Mouse (Mus musculus) embryonic facial prominence, embryonic 14.5 days (tissue): Measurements from ENCODE around the gene Gm45717. TPM values are rescaled to one million over a fixed set of nuclear protein-coding genes. Genes with fewer than 3 reads are reported as not detected.

Source experiments
- ATAC-seq: fragments of 200-750 bp; cut with Nextera tagmentation; 2 replicates; pipeline ENCODE4 v1.8.0; 2017; ENCODE audit warnings: low read depth, moderate number of reproducible peaks, moderate TSS enrichment
- DNase-seq: peaks from one replicate; pipeline ENCODE4 v3.0.0-alpha.2; 2015; ENCODE audit warnings: low spot score
- H3K27ac ChIP-seq: fragments of 300-500 bp; sonication (generic); replicated peaks from 2 replicates; pipeline ENCODE4 v1.5.1; 2014; ENCODE audit warnings: low read depth, mild to moderate bottlenecking, low read length, moderate library complexity
- H3K27me3 ChIP-seq: fragments of 300-500 bp; sonication (generic); replicated peaks from 2 replicates; pipeline ENCODE4 v1.6.1; 2014; ENCODE audit warnings: low read length; ENCODE audit not compliant: control insufficient read depth, insufficient read depth
- H3K36me3 ChIP-seq: fragments of 300-500 bp; sonication (generic); 2 replicates; pipeline ENCODE4 v1.6.1; 2014; ENCODE audit warnings: low read length, mixed read lengths; ENCODE audit not compliant: control insufficient read depth, insufficient read depth
- H3K4me1 ChIP-seq: fragments of 300-500 bp; sonication (generic); 2 replicates; pipeline ENCODE4 v1.6.1; 2014; ENCODE audit warnings: antibody characterized with exemption, low read length; ENCODE audit not compliant: control insufficient read depth, insufficient read depth
- H3K4me2 ChIP-seq: fragments of 300-500 bp; sonication (generic); 2 replicates; pipeline ENCODE4 v1.6.1; 2014; ENCODE audit warnings: low read depth, mild to moderate bottlenecking, low read length, moderate library complexity, mixed read lengths
- H3K4me3 ChIP-seq: fragments of 300-500 bp; sonication (generic); 2 replicates; pipeline ENCODE4 v1.5.1; 2014; ENCODE audit warnings: low read depth, mild to moderate bottlenecking, low read length
- H3K9ac ChIP-seq: fragments of 300-500 bp; sonication (generic); 2 replicates; pipeline ENCODE4 v1.6.1; 2014; ENCODE audit warnings: low read depth, mild to moderate bottlenecking, low read length, moderate library complexity, mixed read lengths
- H3K9me3 ChIP-seq: fragments of 300-500 bp; sonication (generic); 2 replicates; pipeline ENCODE4 v1.6.1; 2016; ENCODE audit warnings: low read length; ENCODE audit not compliant: control insufficient read depth
- WGBS: fragments of 180-500 bp; shearing (Covaris S2); extraction: QIAGEN DNeasy Blood & Tissue Kit; methylation state at CpG from one replicate; pipeline ENCODE4 v1.1.7; 2014; 5-methylcytosine and 5-hydroxymethylcytosine counted together
- polyA plus RNA-seq: library from polyadenylated mRNA; unstranded; fragments of >200 nt; fragmentation: Nextera tagmentation; extraction: Ambion mirVana; gene quantifications from 2 replicates; pipeline ENCODE4 v1.2.1, GENCODE M21; 2014

Gm45717 gene
- polyA plus RNA-seq, 1 experiment from 2014 or later = not detected

DNA sequence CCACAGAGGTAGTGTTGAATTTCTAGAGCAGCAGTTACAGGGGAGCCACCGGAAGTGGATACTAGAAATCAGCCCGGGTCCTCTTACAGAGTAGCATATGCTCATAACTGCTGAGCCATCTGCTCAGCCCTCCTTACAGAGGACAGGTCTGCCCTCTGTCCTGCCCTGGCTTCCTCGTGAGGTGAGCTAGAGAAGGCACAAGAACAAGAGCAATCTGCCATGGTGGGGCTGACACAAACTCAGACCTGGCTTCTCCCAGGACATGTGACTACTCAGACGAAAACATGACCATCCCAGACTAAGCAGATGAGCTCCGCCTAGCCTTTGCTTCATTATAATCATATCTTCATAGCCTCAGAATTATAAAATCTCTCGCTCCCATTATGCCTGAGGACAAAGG, 4.0 kb downstream of the Gm45717 start:
- WGBS = 57% methylated on average over 6 of the region's 6 CpGs
- Histone ChIP-seq H3K9me3 (no peaks in the 10 kb centered on the region), H3K9ac (no peak overlapping the region), H3K27ac (no peak overlapping the region), H3K36me3 (peaks cover 44% of the 10 kb centered on the region), H3K4me3 (no peak overlapping the region), H3K4me2 (no peak overlapping the region), H3K4me1 (peaks cover 37% of the 10 kb centered on the region), H3K27me3 (no peaks in the 10 kb centered on the region)
- DNase-seq = no peak
- ATAC-seq = no peak

DNA sequence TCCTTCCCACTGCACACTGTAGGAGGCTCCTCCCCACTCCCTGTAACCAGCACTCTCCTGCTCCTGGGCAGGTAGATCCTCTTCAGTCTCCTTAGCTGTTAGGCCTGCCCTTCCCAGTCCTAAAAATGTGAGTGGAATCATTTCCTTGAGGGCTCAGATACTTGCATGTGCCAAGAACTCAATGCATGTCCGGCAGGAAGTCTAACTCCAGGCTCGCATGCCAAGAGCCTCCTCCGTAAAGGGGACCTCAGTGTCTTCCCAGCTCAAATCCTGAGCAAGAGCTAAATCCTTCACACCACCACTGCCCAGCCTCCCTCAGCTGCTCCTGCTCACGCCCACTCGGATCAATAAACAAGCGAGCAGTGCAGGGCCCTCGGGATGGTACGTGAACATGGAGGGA, 4.7 kb downstream of the Gm45717 start:
- Histone ChIP-seq H3K36me3 (peaks cover 51% of the 10 kb centered on the region), H3K4me2 (0 out of 2 replicates have a peak overlapping the region, but pooled peaks have one; percentile 10), H3K4me3 (no peak overlapping the region), H3K9ac (no peak overlapping the region), H3K4me1 (peaks cover 31% of the 10 kb centered on the region), H3K27me3 (no peaks in the 10 kb centered on the region), H3K27ac (peak overlapping the region; percentile 39; the same call in 1 of the 2 replicates), H3K9me3 (no peaks in the 10 kb centered on the region)
- ATAC-seq = no peak
- DNase-seq = no peak
- 42% methylated on average over 8 of the region's 8 CpGs for WGBS

DNA sequence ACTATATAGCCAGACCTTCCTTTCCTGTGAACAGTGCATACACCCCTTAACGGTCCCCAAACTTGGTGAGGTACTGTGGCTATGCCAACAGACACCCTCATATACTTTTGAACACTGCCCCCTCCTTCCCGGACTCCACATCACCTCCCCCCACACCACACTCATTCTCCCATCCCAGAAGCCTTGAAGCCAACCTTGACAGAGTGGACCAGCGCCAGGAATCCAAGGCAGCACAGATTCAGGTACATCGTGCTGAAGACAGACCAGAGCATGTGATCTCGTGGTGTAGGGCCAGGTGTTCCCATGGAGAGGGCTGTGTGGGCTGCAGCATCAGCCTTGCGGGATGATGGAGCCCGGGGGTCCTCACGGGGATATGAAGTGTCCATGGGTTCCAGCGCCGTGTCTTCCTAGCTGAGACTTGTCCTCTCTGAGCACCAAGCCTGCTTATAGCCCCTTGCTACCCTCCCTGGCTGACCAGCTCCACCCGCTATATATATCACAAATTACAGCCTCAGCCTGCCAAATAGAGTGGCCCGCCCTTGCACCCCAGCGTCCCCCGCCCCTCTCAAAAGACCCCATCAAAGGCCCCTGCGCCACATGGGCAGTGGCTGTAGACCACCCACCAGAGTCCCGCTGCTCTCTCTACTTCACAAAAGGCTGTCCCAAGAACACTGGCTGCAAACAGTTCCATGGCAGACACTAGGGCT, 5.8 kb downstream of the Gm45717 start, which contains the start of gene Ifitm5:
Gene Ifitm5, minus strand, starts transcription at position 468 of the 707 bp plus-strand sequence.
- Histone ChIP-seq H3K4me3 (0 out of 2 replicates have a peak within 1 kb of the TSS, but pooled peaks have one; percentile 2), H3K27ac (peak within 1 kb of the TSS; percentile 39), H3K36me3 (peaks cover 62% of the 10 kb centered on the region), H3K4me1 (peaks cover 30% of the 10 kb centered on the region), H3K9me3 (no peaks in the 10 kb centered on the region), H3K9ac (no peak within 1 kb of the TSS; the same call in 1 of the 2 replicates), H3K4me2 (0 out of 2 replicates have a peak within 1 kb of the TSS, but pooled peaks have one; percentile 10), H3K27me3 (no peaks in the 10 kb centered on the region)
- ATAC-seq (no peak), DNase-seq (no peak)
- whole genome bisulfite sequencing = 81% methylated on average over 16 of the region's 16 CpGs

DNA sequence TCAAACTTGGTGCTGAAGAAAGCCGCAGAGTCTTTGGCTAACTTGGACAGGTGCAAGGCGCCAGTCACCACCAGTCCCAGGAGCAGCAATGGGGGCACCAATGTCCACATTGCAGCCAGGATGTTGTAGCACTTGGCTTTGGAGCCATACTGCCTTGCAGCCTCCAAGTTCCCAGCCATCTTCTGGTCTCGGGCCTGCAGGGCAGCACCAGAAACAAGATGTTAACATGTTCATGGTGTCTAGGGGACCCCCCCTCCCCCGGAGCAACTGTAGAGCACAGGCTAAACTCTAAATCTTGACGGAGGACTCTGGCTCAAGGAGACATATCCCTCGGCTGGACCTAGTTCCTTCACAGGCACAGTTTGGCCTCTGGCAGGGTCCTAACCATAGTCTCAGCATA, 6.5 kb downstream of the Gm45717 start:
- Histone ChIP-seq H3K9ac (no peak overlapping the region), H3K27me3 (no peaks in the 10 kb centered on the region), H3K9me3 (no peaks in the 10 kb centered on the region), H3K4me1 (peaks cover 27% of the 10 kb centered on the region), H3K36me3 (peaks cover 64% of the 10 kb centered on the region), H3K4me3 (no peak overlapping the region), H3K27ac (peak overlapping the region; percentile 15; the same call in 1 of the 2 replicates), H3K4me2 (no peak overlapping the region)
- no peak for ATAC-seq
- no peak for DNase-seq
- 87% methylated on average over 6 of the region's 6 CpGs for WGBS

DNA sequence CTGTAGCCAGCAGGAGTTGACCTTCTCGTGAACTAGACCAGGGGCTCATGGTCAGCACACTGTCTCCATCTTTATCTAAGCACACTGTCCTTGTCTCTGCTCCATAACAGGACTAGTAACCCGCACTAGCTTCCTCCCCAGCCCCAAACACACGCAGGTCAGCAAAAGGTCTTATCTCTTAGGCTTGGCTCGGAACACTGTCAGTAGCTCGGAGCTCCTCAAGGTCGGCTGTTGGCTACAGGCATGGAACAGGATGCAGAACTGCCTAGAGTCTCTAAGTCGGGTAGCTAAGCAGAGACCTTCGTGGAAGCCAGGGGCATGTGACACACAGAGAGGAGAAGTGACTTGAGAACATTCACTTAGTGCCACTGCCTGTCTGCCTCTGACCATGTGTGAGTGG, 7.6 kb downstream of the Gm45717 start:
- H3K27me3 ChIP-seq = no peaks in the 10 kb centered on the region
- H3K4me3 ChIP-seq = no peak overlapping the region
- H3K4me2 ChIP-seq = 0 out of 2 replicates have a peak overlapping the region, but pooled peaks have one; percentile 2
- 84% methylated on average over 8 of the region's 8 CpGs for WGBS
- H3K9me3 ChIP-seq = no peaks in the 10 kb centered on the region
- H3K9ac ChIP-seq = no peak overlapping the region
- no peak for DNase-seq
- ATAC-seq = no peak
- H3K36me3 ChIP-seq = peaks cover 63% of the 10 kb centered on the region
- H3K4me1 ChIP-seq = peaks cover 16% of the 10 kb centered on the region; the same call in 1 of the 2 replicates
- no peak overlapping the region for H3K27ac ChIP-seq

- Histone ChIP-seq H3K36me3 (peaks cover 54% of the 10 kb centered on the region), H3K4me1 (peaks cover 16% of the 10 kb centered on the region), H3K9me3 (no peaks in the 10 kb centered on the region), H3K4me3 (no peak overlapping the region), H3K27me3 (no peaks in the 10 kb centered on the region), H3K4me2 (no peak overlapping the region), H3K9ac (0 out of 2 replicates have a peak overlapping the region, but pooled peaks have one; percentile 34), H3K27ac (no peak overlapping the region)
- WGBS = 66% methylated on average over 7 of the region's 7 CpGs
- no peak for DNase-seq
- ATAC-seq = no peak
These were observed 8.8 kb downstream of the Gm45717 start for GRCm38 (mm10) chr7:140946980-140947379.

- no peak for ATAC-seq
- Histone ChIP-seq H3K9me3 (no peaks in the 10 kb centered on the region), H3K27me3 (no peaks in the 10 kb centered on the region), H3K9ac (no peak overlapping the region), H3K36me3 (peaks cover 54% of the 10 kb centered on the region), H3K4me3 (no peak overlapping the region), H3K4me1 (peaks cover 14% of the 10 kb centered on the region), H3K27ac (no peak overlapping the region), H3K4me2 (no peak overlapping the region)
- 90% methylated on average over 10 of the region's 10 CpGs for WGBS
- DNase-seq = no peak
These were observed 9.4 kb downstream of the Gm45717 start for GRCm38 (mm10) chr7:140946311-140946710.

- WGBS = 87% methylated on average over 5 of the region's 5 CpGs
- Histone ChIP-seq H3K4me1 (peaks cover 7% of the 10 kb centered on the region), H3K27ac (no peak overlapping the region), H3K9ac (no peak overlapping the region), H3K36me3 (peaks cover 54% of the 10 kb centered on the region), H3K4me3 (no peak overlapping the region), H3K27me3 (no peaks in the 10 kb centered on the region), H3K9me3 (no peaks in the 10 kb centered on the region), H3K4me2 (no peak overlapping the region)
- DNase-seq (no peak), ATAC-seq (no peak)
These were observed 10.5 kb downstream of the Gm45717 start for GRCm38 (mm10) chr7:140945247-140945646.

DNA sequence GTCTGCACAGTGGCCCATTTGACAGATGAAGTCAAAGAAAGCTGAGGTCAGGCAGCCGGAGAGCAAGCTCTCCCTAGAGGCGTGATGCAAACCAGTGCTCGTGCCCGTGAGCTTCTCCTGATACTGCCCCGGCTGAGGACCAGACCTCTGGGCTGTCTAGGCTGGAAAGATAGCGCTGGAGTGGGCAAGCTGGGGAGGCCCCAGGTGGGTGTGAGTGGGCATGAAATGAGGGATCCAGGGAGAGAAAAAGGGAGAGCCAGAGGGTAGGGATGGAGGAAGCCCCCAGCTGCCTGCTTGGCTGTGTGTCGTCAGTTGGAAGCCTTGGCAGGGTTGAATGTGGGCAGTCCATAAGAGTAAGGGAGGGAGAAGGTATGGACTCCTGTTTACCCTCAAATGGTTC, 11.5 kb downstream of the Gm45717 start:
- no peak overlapping the region for H3K27ac ChIP-seq
- ATAC-seq (no peak), DNase-seq (no peak)
- WGBS = 85% methylated on average over 7 of the region's 7 CpGs
- H3K4me2 ChIP-seq = no peak overlapping the region
- H3K27me3 ChIP-seq = no peaks in the 10 kb centered on the region
- H3K9ac ChIP-seq = no peak overlapping the region
- no peaks in the 10 kb centered on the region for H3K9me3 ChIP-seq
- peaks cover 12% of the 10 kb centered on the region for H3K4me1 ChIP-seq
- no peak overlapping the region for H3K4me3 ChIP-seq
- peaks cover 45% of the 10 kb centered on the region for H3K36me3 ChIP-seq
